Mouse (Mus musculus): Measurements from ENCODE around the gene Mical3. TPM values are rescaled to one million over a fixed set of nuclear protein-coding genes. Genes with fewer than 3 reads are reported as not detected.

The Mical3 gene
- polyA plus RNA-seq, 2 experiments from 2014 or later, result 7.1 to 9.1 TPM

DNA sequence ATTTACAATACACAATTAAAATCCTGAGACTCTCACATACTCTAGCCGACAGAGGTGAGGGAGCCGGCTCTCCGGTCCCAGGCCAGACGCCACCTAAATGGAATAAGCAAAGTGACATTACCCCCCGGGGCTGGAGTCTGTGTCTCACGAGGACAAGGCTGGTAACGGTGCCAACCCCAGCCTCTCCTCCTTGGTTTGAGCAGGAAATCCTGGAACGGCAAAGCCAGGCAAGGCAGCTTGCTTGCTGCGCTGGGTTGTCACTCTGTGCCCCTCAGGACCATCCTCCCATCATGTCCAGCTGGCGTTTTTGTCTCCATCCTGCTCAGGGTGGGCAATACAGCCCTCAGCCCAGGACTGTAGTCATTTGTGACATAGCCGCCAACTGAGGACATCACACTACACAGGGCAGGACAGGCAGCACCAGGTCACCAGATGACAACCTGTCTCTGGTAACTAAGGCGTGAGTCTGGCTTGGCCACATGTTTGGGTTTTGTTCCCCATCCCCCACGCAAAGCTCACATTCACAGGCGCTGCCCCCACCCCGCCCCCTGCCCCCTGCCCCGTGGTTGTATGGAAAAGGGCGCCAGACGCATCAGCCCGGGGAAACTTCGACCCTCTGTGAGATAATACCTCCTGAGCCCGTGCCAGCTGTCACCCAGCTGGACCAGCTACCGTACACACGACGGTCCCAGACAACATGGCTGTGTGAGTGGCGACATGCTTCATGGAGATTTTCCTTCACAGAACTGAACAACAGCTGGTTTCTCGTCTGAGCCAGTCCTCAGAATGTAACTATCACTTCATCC, 49.3 kb downstream of the Mical3 start:
- ATAC-seq, result no peak

DNA sequence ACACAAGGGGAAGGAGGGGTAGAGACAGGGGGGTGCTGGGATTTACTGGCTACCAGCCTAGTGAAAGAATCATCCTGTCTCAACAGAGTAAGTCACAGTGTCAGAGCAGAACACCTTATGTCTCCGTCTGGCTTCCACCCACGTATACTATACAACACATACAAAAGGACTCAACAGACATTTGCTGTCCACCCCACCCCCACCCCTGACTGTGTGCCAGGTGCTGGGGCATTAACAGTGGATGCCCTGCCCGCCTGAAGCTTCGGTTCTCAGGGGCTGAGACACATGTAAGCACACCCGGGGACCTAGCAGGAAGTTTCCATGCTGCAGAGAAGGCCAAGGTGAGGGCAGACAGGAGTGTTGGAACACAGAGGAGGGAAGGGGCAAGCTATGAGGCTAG, 52.6 kb downstream of the Mical3 start:
- no peak for ATAC-seq

DNA sequence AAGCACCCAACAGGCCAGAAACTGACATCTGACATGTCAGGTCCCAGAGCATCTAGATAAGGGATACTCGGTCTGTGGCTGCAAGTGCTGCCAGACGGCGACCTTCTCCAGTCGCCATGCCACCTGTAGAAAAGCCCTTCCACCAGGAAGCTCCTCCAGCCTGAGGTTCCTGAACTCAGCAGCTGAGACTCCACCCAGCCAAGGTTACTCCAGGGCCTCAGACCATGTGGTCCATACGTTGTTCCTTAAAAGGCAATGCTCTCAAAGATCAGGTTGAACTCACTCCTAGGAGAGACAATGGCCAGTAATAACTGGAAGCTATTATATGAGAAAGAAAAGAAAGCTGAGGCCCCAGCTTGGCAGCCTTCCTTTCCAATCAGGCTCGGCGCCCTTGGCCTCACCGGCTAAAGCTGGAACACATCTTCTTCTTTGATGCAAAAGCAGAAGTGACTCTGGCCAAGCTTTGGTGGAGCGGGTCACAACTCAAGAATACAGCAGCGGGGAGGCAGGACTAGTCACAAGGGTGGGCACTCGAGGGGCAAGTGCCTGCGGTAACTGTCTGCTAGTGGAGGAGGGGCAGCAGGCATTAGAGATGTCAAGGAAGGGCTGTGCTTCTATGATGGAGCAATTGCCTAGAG, 53.8 kb downstream of the Mical3 start:
- ATAC-seq, result no peak

DNA sequence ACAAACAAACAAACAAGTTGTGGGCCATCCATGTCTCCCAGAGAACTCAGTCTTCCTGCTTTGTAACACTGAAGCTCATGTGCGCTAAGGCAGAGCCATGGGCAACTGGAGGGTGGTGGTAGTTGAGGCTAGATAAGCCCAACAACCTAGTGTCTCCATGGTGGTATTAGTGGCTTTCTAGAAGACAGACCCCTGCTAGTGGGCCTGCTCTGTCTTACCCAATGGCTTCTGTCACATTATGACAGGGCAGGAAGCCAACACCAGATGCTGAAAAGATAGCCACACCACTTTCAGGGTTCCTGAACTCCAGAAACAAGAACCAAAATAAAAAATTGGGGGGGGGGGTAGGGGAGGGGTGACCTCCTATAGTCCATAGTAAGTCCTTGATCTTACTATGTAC, 55.0 kb downstream of the Mical3 start:
- ATAC-seq, result no peak

DNA sequence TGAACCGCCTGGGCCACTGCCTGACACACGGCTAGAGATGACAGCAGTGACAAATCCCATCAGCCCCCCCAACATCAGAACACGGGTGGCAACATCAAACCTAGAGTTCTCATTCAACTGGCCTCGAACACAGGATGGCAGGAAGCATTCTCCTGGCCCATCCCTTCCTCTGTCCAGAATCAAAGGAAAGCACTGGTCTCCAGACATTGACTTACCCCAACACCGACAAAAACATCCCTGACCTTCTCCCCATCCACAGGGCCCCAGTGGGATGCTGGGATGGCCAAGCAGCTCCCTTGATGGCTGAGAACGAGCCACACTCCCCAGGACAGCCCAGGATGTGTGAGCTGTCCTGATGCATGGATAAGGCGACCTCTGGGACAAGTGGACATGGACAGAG, 57.5 kb downstream of the Mical3 start:
- no peak for ATAC-seq

DNA sequence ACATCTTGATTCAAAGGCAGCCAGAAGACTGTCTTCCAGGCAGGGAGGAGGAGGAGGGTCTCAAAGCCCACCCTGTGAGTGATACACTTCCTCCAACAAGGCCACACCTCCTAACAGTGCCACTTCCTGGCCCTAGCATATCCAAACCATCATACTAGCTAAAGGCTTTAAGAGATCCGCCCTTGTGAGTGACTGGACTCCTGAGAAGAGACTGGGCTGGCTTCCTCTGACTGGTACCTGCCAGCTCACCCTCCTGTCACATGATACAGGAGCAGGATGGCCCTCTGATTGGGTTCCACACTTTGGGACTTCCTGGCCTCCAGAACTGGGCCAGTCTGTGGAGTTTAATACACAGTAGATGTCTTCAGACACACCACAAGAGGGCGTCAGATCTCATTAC, 58.2 kb downstream of the Mical3 start:
- ATAC-seq, result peak; percentile 47

DNA sequence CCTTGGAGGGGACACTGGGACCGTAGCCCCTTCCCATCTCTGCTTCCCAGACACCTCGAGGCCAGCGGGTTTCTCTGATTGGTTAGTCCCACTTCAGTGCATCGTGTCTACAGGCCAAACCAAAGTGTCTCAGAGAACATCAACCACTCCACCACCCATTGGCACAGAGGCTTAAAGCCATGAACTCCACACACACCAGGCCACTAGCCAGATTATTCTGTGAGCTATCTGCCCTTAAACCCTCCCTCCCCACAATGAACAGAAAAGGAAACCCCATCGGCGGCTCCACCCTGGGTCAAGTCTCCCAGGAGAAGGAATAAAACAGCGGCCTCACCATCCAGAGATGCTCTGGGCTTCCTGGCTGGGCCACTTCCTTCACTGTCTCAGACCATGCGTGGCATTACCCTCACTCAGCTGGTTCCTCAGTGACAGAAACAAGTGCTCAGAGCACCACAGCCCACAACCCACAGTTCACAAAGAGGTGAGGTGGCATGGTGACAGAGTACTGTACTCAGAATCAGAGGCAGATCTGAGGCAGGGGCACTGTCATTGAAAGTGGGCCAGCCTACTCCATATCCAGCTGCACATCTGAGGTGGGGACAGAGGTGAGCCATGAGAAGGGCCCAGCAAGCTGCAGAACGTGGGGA, 60.1 kb downstream of the Mical3 start:
- ATAC-seq, result peak; percentile 47

DNA sequence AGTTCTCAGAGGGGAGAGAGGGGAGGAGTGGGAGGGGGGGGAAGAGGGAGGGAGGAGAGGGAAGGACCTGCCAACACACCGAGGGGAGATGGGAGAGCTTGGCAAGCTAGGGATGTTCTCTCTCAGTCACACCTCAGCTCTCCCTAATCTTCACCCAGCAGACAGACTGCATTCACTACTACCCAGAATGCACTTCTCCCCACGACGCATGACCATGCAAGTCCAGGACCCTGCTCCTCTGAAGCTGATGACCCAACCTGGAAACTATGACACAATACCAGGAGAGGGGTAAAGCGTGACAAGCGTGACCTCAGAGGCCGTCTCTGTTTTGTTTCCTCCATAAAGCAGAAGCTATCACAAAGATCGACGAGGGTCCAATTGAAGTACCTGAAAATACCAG, 61.6 kb downstream of the Mical3 start:
- ATAC-seq, result no peak

DNA sequence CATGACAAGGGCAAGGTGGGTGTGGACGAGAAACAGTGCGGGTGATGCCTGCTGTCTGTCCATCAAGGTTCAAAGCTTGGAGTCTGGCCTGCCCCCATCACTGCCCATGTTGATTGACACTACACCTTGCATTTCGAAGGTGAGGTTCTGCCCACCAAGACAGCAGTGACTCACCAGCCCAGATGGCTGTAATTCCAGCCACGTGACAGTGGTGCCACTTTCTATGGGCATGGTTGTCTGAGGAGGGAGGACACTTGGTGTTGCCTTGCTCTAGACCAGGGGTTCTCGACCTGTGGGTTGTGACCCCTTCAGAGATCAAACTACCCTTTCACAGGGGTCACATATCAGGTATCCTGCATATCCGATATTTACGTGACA, 62.7 kb downstream of the Mical3 start:
- no peak for ATAC-seq

DNA sequence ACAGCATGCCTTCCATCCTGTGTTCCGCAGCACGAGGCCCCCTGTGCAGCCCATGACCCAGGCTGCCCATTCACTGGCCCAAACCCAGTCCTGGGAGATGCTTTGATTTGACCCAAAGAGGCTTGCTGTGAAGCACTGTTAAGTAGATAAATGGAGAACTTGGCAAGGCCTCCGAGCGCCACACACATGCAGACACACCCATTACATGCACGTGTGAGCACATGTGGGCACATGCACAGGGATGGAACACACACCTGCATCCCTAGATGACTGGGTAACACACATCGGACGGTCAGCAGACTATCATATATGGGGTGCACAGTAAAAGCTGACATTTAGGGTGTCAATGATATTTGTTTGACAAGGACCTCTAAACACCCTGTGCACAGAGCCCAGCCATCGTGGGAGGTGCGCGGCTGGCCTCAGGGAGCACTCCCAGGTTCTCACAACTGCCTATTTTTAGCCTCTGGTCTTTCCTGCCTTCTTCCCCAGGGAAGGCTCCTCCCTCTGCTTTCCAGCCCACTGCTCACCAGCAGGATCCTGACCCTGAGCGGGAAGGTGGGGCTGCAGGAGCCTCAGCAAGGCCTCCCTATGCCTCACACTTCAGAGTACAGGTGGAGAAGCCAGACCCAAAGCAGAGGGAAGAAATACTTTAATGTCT, 63.2 kb downstream of the Mical3 start:
- ATAC-seq, result no peak

DNA sequence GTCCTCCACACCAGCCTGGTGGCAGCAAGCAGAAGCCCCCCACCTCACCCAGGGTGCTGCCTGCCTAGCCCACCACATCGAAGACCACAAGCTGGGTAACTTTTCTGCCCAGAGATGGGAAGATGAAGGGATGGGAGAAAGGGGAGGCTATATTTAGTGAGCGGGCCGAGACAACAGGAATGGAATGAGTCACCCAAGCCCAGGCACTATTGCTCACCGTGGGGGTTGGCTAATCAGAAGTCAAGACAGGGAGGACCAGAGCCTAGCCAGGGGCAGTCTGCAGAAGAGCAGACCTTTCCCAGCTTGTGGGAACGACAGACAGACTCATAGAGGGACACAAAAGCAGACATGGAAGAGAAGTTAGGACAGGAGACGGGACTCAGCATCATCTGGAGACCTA, 64.0 kb downstream of the Mical3 start:
- no peak for ATAC-seq

DNA sequence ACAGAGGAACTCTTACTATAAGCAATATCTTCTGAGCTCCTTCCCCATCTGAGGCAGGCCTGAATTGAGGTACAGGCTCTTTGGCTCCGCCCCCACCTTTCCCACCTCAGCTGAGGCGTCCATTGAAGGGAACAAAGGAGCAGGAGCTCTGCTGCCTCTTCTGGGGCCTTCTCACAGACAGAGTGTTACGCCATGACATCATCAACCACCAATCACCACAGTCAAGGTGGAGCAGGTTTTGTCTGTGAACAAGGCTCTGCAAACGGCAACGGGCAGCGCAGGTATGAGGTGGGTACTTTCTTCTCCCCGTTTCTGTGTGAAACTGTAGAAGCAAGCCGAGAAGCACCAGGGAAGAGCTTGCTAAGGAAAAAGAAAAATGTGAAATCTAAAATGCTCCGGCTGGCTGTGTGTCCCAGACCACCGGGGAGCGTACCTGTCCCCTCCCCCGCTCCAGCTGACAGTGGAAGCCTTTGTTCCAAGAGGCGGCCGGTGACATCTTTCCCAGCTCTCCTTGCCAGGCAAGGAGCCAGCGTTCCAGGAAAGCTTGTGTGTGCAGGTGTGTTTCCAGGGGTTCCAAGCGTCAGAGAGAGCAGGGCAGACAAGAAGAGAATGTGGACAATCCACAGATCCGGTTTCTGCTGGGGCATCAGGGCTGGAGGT, 66.3 kb downstream of the Mical3 start:
- no peak for ATAC-seq

DNA sequence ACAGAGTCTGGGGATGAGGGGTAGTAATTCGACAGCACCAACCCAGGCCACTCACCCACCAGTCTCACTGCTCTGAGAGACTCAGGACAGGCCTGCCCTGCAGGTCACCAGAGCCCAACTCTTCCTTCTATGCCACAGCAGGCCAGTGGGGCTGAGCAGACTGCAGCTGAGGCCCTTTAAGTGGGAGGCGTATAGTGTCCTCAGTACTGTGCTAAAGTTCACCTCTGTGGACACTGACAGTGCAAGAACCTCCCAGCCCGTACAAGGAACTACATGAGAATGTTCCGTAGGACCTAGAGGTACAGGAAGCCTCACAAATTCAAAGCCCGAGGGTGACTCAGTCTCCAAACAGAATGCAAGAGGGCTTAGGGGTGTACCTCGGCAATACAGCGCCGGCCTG, 67.0 kb downstream of the Mical3 start:
- ATAC-seq, result no peak

DNA sequence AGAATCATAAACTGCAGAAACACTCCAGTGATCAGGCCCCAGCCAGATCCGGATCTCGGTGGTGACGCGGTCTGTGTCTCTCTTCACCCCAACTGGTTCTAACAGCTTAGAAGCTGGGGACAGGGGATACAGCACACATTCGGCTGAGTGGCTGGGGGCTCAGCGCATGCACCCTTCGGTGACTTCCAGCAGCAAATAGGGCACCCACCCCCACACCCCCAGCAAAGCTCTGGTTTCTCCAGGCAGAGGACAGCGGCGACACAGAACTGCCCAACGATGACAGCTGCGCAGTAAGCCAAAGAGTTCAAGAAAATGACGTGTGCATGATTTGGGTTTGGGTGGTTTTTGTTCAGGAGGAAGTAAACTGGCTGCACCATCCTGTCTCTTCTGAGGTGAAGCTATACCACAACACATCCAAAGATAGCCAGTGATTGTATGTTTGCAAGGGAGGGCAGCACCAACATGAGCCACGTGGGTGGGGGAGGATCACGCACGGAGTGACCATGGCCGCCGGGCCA, 67.8 kb downstream of the Mical3 start:
- ATAC-seq, result peak; percentile 86

DNA sequence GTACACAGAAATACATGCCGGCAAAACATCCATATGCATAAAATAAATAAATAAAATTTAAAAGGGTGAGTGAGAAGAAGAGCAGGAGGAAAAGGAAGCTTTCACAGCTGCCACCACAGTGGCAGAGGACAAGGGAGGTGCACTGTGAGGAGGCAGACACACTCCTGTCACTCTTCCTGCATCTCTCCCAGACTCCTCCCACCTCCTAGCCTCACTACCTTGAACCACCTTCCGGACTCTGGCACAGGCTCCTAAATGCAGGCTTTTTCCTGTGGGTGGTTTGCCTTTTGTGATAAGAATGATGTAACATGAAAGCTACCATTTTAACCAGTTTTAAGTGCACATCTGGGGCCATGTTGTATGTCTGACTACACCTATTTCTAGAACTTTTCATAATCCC, 72.8 kb downstream of the Mical3 start:
- no peak for ATAC-seq

DNA sequence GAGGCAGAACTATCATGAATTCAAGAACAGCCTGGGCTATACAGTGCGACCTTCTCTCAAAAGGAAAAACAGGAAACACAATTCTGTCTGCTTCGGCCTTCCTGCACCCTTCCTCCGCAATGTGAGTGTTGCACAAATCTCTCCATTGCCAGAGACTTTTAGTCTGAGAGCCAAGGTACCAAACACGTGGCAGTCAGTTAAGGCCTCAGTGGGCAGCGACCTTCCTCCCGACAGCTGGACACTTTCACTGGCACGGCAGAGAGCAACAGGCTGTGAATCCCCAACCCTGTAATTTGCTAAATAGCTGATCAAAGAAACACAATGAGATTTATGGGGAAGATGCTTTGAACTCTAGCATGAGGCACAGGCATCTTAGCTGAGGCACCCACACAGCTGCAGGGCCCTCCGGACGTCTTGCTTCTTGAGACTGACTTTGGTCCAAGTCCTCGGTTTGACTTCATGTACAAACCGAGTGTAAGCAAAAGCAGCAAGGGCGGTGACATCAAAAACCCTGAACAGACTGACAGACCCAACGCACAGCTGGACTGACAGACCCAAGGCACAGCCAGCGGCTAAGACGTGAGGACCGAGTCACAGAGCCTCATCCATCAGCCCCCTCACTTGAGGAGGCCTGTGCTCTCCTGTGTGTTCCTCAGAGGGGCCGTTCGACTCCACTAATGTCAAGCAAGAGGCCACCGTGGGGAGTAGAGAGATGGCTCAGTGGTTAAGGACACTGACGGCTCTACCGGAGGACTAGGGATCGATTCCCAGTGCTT, 73.4 kb downstream of the Mical3 start:
- ATAC-seq, result no peak

DNA sequence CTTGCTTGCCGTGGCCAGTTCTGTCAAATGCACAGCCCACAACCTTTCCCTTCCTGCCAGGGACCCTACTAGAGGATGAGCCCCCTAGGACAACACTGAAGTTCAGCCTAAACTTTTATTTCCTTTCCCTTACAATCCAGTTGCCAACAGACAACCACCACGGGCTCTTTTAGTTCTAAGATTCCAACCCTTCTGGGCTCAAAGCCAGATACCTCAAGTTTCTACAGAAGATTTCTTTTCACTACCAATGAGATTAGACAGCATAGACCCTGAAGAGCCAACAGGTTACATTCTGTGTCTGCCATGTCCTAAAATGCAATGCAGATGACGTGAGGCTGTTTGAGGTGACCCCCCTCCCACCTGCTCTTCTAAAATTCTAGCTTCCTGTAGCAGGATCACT, 75.3 kb downstream of the Mical3 start:
- ATAC-seq, result no peak

DNA sequence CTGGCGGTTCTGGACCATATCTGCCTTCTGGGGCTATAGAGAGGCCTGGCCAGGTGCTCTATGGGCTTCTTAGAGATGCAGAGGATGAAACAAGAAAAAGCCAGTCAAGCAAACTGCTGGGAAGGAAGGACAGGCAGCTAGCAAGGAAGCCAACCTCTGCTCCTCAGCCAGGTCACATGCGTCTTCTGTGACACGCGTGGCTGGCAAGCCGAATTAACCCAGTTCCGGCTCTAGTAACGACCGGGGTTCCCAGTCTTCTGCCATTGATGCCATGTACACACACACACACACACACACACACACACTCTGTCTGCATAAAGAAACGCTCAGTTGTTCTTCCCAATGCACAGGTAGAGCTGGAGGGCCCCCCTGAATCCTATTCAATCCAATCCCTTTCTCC, 75.9 kb downstream of the Mical3 start:
- no peak for ATAC-seq

DNA sequence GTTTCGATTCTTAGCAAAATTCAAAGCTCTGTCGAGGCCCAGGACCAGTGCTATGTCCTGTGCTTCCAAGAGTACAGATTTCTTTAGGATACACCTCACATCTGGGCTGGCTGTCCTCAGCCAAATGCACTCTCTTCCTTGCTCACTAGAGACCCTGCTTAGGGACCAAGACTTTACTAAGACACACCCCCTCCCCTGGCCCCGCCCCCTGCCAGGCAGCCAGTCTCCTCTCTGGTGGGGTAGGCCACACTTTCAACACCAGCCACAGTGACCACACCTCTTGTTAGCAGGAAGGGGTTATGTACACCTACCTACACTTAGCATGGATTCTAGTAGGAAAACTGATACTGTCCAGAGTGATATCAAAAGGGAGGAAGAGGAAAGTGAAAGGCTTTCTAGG, 76.5 kb downstream of the Mical3 start:
- ATAC-seq, result no peak

DNA sequence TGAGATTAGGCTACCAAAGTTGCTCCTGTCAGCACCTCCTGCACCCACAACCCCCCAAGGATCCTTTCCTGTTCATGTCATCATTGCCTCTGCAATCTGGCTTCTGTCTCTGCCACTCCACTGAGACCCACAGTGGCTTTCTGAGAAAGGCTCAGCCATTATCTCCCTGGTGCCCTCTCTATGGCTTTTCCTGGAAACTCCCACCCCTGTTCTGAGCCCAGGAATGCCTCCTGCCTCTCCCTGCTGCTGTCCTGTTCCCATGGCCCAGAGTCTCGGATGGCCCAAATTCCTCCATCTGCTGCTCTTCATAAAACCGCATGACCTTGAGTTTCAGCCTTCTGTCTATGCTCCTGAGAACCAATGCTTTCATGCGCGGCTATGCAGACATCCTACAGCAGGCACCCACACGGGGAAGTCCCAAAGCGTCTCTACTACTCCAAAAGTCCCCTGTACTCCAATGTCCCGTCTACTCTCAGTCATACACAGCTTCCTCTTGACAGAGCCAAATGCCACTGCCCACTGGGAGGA, 77.2 kb downstream of the Mical3 start:
- ATAC-seq, result peak; percentile 95

DNA sequence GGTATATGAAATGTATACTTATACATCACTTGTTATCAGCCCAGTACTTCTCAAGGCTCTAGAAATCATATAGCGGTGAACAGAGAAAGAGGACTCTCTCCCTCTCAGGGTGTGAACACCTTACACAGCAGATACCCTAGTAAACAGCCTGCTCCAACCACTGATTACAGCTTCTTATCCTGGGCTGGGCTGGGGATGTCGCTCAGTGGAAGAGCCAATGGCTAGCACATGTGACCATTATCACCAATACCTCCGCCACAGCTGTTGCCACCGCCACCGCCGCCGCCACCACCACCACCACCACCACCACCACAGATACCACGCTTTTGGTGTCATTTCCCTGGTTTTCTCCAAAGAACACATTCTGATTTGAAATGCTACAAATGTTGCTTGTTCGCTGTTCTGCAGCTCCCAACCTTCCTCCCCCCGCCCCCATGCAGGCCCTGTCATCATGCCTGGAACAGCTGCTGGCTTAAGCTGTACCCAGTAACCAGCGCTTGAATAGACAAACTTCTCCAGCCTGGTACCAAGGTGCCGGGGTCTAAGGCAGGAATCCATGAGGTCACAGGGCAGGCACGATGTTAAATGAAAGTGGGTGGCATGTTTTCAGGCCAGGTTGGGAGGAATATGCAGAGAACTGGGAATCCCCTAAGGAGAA, 78.7 kb downstream of the Mical3 start:
- no peak for ATAC-seq

Measured in activated CD4-positive, CD25-positive, alpha-beta regulatory T cell, adult 4 months (primary cell).